Mouse (Mus musculus) mouse embryonic stem cell (cell line): ENCODE data around the gene Fbxw5.

Experiments used
- in situ Hi-C, 2 experiments: fragments of 300-500 bp; cut with MboI; formaldehyde crosslinking; loops; 1 replicate in 1 of 2; 3 replicates in 1 of 2; pipeline ENCODE4 v1.14.3; 2019 to 2020; ENCODE audit warnings: low sequenced_read_pairs in 2 of 2, low pct_unique_long_range_greater_than_20kb in 1 of 2, mixed read lengths in 1 of 2; ENCODE audit not compliant: unreplicated experiment in 1 of 2

Gene Fbxw5

DNA sequence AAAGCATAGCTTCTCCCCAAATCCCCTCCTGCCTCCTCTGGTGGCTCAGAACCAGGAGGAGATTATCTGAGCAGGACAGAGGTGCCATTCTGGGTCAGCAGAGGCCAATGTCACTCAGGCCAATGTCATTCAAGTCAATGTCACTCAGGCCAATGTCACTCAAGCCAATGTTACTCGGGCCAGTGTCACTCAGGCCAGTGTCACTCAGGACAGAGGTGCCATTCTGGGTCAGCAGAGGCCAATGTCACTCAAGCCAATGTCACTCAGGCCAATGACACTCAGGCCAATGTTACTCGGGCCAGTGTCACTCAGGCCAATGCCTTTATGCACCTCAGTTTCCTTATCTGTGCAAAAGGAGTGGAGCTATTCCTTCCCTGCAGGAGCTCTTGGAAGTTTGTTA lies 28.0 kb upstream of the Fbxw5 start:
- in situ Hi-C loops, result no loop called here

- in situ Hi-C loops, result loop anchor here in 1 of 2 experiments (5.0 kb wide), 1 partner anchor 45 kb away; no protein-coding TSS in a partner anchor
Observed at GRCm38 (mm10) chr2:25477541-25477940, 23.0 kb upstream of the Fbxw5 start.

DNA sequence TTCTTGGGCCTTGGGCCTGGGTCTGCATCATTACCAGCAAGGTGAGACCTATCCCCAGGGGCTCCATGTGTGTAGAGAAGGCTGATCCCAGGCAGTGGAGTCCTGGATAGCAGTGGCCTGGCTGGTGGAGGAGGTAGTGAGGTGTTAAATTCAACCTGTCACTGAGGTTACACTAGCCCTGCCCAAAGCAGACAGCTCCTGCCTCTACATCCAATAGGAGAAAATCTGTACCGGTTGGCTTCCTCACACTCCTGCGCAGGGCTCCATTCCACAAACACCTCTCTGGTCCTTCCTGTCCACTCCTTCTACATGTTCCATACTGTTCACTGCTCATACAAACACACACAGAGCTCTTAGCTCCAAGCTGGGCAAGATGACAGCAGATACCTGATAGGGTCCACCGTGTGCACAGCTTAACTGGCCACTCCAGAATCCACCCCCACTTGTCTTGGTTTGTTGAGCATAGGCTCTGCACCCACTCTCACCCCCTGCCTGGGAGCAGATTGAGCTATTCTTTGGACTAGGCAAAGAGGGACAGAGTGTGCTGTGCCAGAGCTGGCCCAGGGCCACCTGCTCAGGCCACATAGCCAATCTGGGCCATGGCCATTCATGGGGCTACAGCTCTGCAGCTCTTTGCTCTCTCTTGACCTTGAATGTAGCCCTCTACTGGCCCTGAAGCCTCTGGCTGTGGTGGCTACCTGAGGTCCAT lies 22.4 kb upstream of the Fbxw5 start:
- in situ Hi-C loops, result loop anchor here in 1 of 2 experiments (5.0 kb wide), 1 partner anchor 46 kb away; no protein-coding TSS in a partner anchor

- in situ Hi-C loops, result loop anchor here in 1 of 2 experiments (5.0 kb wide), 1 partner anchor 47 kb away; no protein-coding TSS in a partner anchor
Observed at GRCm38 (mm10) chr2:25479551-25480311, 20.8 kb upstream of the Fbxw5 start.

DNA sequence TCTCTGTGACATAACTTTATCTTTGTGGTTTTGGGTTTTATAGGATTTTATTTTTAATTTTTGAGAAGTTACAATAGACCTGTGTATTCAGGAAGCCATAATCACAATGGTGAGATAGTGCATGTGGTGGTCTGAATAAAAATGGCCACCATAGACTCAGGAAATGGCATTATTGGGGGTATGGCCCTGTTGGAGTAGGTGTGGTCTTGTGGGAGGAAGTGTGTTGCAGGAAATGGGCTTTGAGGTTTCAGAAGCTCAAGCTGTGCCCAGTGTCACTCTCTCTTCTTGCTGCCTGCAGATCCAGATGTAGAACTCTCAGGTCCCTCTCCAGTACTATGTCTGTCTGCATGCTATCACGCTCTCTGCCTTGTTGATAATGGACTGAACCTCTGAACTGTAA lies 20.0 kb upstream of the Fbxw5 start:
- in situ Hi-C loops, result no loop called here

- in situ Hi-C loops, result no loop called here
Observed at GRCm38 (mm10) chr2:25482969-25483368, 17.6 kb upstream of the Fbxw5 start.

DNA sequence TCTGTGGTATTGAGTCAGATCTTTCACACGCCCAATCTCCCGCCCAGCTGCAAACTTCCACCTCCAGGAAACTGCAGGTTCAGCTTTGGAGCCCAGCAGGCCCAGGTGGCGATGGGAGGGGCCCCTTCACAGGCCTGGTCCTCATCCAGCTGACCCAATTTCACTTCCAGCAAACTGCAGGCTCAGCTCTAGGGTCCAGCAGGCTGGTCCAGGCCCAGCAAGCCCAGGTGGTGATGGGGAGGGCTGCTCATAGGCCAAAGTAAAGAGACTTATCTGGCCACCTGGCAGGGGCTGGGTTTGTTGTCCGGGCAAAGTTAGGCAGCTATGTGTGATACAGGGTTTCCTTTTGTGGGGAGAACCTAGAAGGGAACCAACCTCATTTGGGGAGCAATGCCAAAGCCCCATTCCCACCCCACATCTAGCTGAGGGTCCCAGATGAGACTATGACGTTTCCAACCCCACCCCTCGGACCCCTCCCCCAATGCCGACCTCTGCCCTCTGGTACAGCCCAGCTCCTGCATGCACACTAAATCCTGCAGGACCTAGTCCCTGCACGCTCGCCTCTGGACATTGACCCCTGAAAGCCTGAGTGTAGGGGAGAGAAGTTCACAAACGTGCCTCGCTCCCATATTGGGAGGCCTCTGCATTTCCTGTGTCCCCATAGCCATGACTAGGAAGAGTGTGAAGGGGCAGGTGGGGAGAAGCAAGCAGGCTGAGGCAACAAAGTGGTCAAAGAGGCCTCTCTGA lies 15.5 kb upstream of the Fbxw5 start:
- in situ Hi-C loops, result no loop called here

DNA sequence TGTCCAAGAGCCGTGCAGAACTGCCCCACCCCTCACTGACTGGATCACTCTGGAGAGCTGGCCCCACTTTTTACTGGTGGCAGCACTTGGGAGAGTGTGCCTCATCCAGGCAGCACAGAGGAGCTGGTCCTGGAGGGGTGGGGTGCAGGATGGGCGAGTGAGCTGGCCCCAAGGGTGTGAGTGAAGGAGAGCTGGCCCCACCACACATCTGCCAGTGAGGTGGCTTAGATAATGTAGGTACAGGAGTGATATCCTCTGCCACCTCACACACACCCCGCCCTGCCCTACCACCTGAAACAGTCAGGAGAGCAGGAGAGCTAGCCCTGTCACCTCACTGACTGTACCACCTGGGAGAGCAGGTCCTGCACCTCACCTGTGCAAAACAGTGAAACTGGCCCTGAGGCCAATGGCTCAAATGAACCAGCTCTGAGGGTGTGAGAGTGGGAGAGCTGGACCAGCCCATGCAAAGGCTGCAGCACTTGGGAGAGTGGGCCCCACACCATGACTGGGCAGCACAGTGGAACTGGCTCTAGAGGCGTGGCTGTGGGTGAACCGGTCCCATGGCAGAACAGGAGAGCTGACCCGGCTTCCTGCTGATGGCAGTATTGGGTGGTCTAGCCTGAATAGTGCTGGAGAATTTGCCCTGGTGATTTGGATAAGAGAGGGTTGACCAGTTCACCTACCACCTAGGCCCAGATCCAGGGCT lies 12.4 kb upstream of the Fbxw5 start:
- in situ Hi-C loops, result no loop called here

GRCm38 (mm10) chr2:25488671-25489068 lies 11.9 kb upstream of the Fbxw5 start:
- in situ Hi-C loops, result no loop called here

DNA sequence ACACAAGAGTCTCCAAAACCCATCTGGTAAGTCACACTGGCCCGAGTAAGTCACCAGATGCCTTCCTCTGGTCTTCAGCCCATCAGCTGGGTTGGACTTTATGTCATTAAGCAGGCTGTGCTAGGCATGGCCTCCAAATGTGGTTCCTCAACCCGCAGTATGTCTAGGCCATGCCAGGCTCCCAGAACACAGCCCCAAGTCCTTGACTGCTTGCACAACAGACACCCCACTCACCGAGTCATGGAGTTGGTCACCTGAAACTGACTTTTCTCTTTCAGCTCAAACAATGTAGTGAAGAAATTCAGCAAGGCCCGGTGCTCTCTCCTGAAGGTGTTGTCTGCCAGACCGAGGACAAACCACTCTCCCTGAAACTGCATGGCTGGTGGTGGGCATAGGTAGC lies 7.6 kb upstream of the Fbxw5 start:
- in situ Hi-C loops, result no loop called here

GRCm38 (mm10) chr2:25493476-25493961 lies 7.0 kb upstream of the Fbxw5 start, which contains the start of gene Lcn12:
TSS of gene Lcn12 (minus strand) at chr2:25493911.
- in situ Hi-C loops, result no loop called here

GRCm38 (mm10) chr2:25496462-25496861 lies 4.1 kb upstream of the Fbxw5 start:
- in situ Hi-C loops, result no loop called here

DNA sequence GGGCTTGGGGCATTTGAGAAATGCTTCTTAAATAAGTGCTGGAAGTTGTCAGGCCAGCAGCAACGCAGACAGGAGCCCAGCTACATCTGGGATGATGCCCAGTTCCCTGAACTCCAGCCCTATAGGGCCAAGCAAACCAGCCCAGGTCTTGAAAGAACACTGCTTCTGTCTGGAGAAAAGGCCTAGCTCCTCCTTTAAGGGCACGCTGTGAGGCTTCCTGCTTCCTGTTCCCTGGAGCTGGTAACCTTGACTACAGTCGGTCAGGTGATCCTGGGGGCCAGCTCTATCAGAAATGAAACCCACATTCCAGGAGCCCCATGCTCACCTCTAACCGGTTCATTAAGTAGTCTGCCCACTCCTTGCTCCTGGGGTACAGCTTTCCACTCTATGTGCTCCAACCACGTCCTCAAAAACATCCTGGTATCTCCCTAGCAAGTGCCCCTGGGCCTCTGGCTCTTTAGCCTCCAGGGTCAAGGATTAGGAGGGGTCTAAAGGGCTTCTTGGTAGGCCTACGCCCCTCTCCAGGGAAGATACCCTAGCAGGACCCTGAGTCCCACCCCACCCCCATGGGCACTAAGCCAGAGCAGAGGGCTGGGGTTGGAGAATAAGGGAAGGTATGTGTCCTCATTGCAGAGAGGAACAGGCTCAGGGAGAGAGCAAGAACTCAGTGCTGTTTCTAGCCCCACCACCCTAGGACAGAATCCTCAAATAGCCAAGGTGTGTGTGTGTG lies 2.5 kb upstream of the Fbxw5 start:
- in situ Hi-C loops, result no loop called here

- in situ Hi-C loops, result no loop called here
Observed at GRCm38 (mm10) chr2:25498622-25499478, 1.7 kb upstream of the Fbxw5 start.

- in situ Hi-C loops, result no loop called here
Observed at GRCm38 (mm10) chr2:25500071-25500575, 427 bp upstream of the Fbxw5 start.

GRCm38 (mm10) chr2:25501593-25502486 lies 1.3 kb downstream of the Fbxw5 start, which contains the start of gene C8g:
TSS of gene C8g (minus strand) at chr2:25501719.
- in situ Hi-C loops, result no loop called here
